Mouse (Mus musculus) lung, adult 2 months (tissue): ENCODE results near the gene Tmem14c. TPM values are rescaled to one million over a fixed set of nuclear protein-coding genes. Genes with fewer than 3 reads are reported as not detected.

Experiments
- DNase-seq: peaks from one replicate; pipeline ENCODE4 v3.0.0; 2022
- H3K4me1 ChIP-seq: fragments of 200-500 bp; 2 replicates; pipeline ENCODE4 v1.6.1; 2011; ENCODE audit warnings: low read length; ENCODE audit not compliant: control insufficient read depth, insufficient read depth
- H3K4me3 ChIP-seq: fragments of 200-500 bp; replicated peaks from 2 replicates; pipeline ENCODE3; 2011; ENCODE audit warnings: low read depth, mild to moderate bottlenecking, control low read depth, low read length; ENCODE audit errors: extremely low read depth
- CTCF ChIP-seq: fragments of 200-500 bp; IDR thresholded peaks from 2 replicates; pipeline ENCODE4 v1.5.1; 2011; ENCODE audit warnings: mild to moderate bottlenecking, low read length, control low read depth; ENCODE audit not compliant: insufficient read depth
- POLR2A ChIP-seq: fragments of 200-500 bp; IDR thresholded peaks from 2 replicates; pipeline ENCODE4 v1.6.1; 2011; ENCODE audit warnings: low read depth, mild to moderate bottlenecking, control low read depth, low read length, borderline replicate concordance; ENCODE audit errors: extremely low read depth
- WGBS: fragments of 180-500 bp; shearing (Covaris S2); methylation state at CpG from one replicate; pipeline ENCODE4 v1.1.7; 2018; 5-methylcytosine and 5-hydroxymethylcytosine counted together
- polyA plus RNA-seq: library from polyadenylated mRNA; depleted of rRNA; stranded (reverse); fragments of >200 nt; gene quantifications from 2 replicates; pipeline ENCODE4 v1.2.3, GENCODE M21; 2012; rRNA removed

The Tmem14c gene
- polyA plus RNA-seq, result 66.5 and 83.5 TPM in 2 replicates

GRCm38 (mm10) chr13:41015829-41016634 is at the start of gene Tmem14c:
Gene Tmem14c (plus strand): TSS chr13:41016292.
- WGBS, result under 1% methylated on average over 43 of the region's 43 CpGs
- peak; percentile 95 for DNase-seq
- Histone ChIP-seq H3K4me1 (peaks cover 5% of the 10 kb centered on the region), H3K4me3 (peak within 1 kb of the TSS; percentile 76)
- TF ChIP-seq CTCF (no peak), POLR2A (peak; percentile 89; the same call in 1 of the 2 replicates)

GRCm38 (mm10) chr13:40967609-40968008 is 48.5 kb upstream of the Tmem14c start:
- WGBS, result 91% methylated on average over 10 of the region's 10 CpGs
- Histone ChIP-seq H3K4me3 (no peak overlapping the region), H3K4me1 (no peaks in the 10 kb centered on the region)
- no peak for DNase-seq
- TF ChIP-seq CTCF (no peak), POLR2A (no peak)

GRCm38 (mm10) chr13:40968564-40968963 is 47.5 kb upstream of the Tmem14c start:
- DNase-seq, result no peak
- TF ChIP-seq POLR2A (no peak), CTCF (no peak)
- Histone ChIP-seq H3K4me1 (no peaks in the 10 kb centered on the region), H3K4me3 (no peak overlapping the region)
- WGBS, result 58% methylated on average over 5 of the region's 5 CpGs

- DNase-seq, result no peak
- TF ChIP-seq CTCF (no peak), POLR2A (no peak)
- WGBS, result 92% methylated on average over 4 of the region's 4 CpGs
- Histone ChIP-seq H3K4me1 (no peaks in the 10 kb centered on the region), H3K4me3 (no peak overlapping the region)
These were observed 46.2 kb upstream of the Tmem14c start for GRCm38 (mm10) chr13:40969761-40970390.

- Histone ChIP-seq H3K4me1 (no peaks in the 10 kb centered on the region), H3K4me3 (no peak overlapping the region)
- DNase-seq, result no peak
- TF ChIP-seq CTCF, result no peak
- TF ChIP-seq POLR2A, result no peak
- 66% methylated on average over 5 of the region's 5 CpGs for WGBS
These were observed 44.8 kb upstream of the Tmem14c start for GRCm38 (mm10) chr13:40971261-40971660.

GRCm38 (mm10) chr13:40971831-40972230 is 44.3 kb upstream of the Tmem14c start:
- TF ChIP-seq POLR2A (no peak), CTCF (no peak)
- no peak for DNase-seq
- H3K4me1 ChIP-seq, result no peaks in the 10 kb centered on the region
- WGBS, result 77% methylated on average over 2 of the region's 2 CpGs
- no peak overlapping the region for H3K4me3 ChIP-seq

GRCm38 (mm10) chr13:40972976-40973375 is 43.1 kb upstream of the Tmem14c start:
- no peak overlapping the region for H3K4me3 ChIP-seq
- DNase-seq, result no peak
- WGBS, result 88% methylated on average over 5 of the region's 5 CpGs
- TF ChIP-seq CTCF, result no peak
- no peak for TF ChIP-seq POLR2A
- H3K4me1 ChIP-seq, result no peaks in the 10 kb centered on the region

GRCm38 (mm10) chr13:40977609-40978008 is 38.5 kb upstream of the Tmem14c start:
- DNase-seq, result peak; percentile 53
- peak; percentile 89 for TF ChIP-seq CTCF
- TF ChIP-seq POLR2A, result no peak
- Histone ChIP-seq H3K4me1 (peaks cover 6% of the 10 kb centered on the region), H3K4me3 (no peak overlapping the region)
- 39% methylated on average over 7 of the region's 7 CpGs for WGBS

- no peak for DNase-seq
- Histone ChIP-seq H3K4me3 (no peak overlapping the region), H3K4me1 (peaks cover 6% of the 10 kb centered on the region)
- 32% methylated on average over 4 of the region's 4 CpGs for WGBS
- TF ChIP-seq POLR2A (no peak), CTCF (no peak)
These were observed 37.4 kb upstream of the Tmem14c start for GRCm38 (mm10) chr13:40978652-40979051.

GRCm38 (mm10) chr13:40979321-40979720 is 36.8 kb upstream of the Tmem14c start:
- peaks cover 6% of the 10 kb centered on the region for H3K4me1 ChIP-seq
- no peak for DNase-seq
- H3K4me3 ChIP-seq, result no peak overlapping the region
- 20% methylated on average over 2 of the region's 2 CpGs for WGBS
- no peak for TF ChIP-seq CTCF
- no peak for TF ChIP-seq POLR2A
